Mouse (Mus musculus): Measurements from ENCODE around the gene Rps6kb2.

DNA sequence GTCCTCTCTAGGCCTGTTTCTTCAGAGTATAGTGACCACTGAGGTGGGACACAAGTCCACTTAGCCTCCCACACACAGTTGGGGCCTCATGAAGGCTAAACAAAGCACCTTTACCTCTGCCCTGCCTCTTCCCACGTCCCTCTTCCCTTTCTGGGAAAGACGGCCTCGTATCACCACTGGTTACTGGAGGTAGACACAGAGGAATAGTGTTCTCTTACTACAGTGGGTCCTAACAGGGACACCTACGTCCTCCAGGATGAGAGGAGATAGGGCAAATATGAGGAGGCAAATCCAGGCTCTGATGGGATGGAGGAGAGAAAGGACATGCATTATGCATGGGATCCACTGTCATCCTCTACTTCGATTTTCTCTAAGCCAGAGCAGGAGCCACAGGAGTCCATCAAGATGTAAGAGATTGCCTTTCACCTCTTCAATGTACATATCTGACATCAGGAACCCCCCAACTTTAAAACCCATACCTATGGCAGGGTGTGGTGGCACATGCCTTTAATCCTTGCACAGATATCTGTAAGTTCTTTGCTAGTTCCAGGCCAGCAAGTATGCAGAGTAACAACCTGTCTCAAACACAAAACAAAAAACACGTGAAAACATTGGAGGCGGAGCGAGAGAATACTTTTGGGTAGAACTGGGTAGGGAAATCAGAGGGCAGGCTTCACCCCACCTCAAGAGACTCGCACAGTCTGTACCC is 15.2 kb downstream of the Rps6kb2 start:
- no peak for TF ChIP-seq CTCF (IDR thresholded peaks at IDR 0.05; ENCODE audit: borderline replicate concordance, insufficient read depth, low read length)
- TF ChIP-seq POLR2A (IDR thresholded peaks at IDR 0.05; ENCODE audit: low read depth, low read length) = no peak
